Mouse (Mus musculus): ENCODE measurements at regions not wholly inside any gene's neighbourhood (a gene's known extent, or its start where the extent isn't known, plus 50 kb on each side); places are given as distances from the start of the nearest gene placed in this dataset.

- TF ChIP-seq CTCF (IDR thresholded peaks at IDR 0.05; ENCODE audit: low read depth) (no peak), EP300 (optimal IDR thresholded peaks at IDR 0.05) (no peak)
These were observed 74.1 kb downstream of the Prdm13 start for GRCm38 (mm10) chr4:21611531-21612282.

Measured in stomach, postnatal 0 days (tissue).